ENCODE assay signal across 22 mouse cellular contexts in the genomic region with DNA sequence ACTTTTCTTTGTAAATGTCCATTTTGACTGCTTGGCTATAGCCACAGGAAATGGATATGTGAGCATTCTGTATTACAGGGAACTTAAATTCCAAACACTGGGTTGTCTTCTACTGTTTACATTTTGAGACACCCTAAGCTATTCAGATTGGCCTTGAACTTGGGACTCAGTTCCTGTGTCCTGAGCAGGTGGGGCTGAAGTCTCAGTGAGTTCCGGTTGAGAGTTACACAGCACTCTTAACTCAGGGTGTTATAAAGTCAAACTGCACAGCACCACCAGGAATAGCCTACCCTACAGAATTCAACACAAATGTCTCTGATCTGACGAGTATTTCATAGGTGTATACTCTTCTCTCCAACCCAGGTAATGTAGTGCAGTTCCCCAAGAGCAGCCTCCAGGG. TPM values are rescaled to one million over a fixed set of nuclear protein-coding genes. Genes with fewer than 3 reads are reported as not detected.
DNase-seq lines count a peak whose midpoint lies in the region; ATAC-seq and TF ChIP-seq lines count a peak whose summit lies in the region.
"Had no signal": no experiment of that assay in that cellular context is flagged by ENCODE, and none has a peak within 500 bp of the region (broad histone marks: within the 10 kb centered on the region; RNA-seq: fewer than 3 reads in every experiment).

No protein-coding gene starts in this region.

- no peak overlapping the region for H3K4me3 ChIP-seq in liver, adult 2 months (ENCODE audit: insufficient read depth, low read depth, low read length)
- no peak overlapping the region for H3K4me3 ChIP-seq in liver, embryonic 12.5 days
- no peak overlapping the region for H3K4me3 ChIP-seq in intestine, embryonic 16.5 days (ENCODE audit: low read length)
- H3K4me3 ChIP-seq: embryonic facial prominence, embryonic 10.5 days; embryonic facial prominence, embryonic 12.5 days; forebrain, embryonic 13.5 days; forebrain, embryonic 15.5 days had no signal

- H3K79me2 ChIP-seq in liver, adult 2 months (ENCODE audit: control insufficient read depth, insufficient read depth, low read length): no peaks in the 10 kb centered on the region

- TF ChIP-seq CTCF in liver, adult 2 months (IDR thresholded peaks at IDR 0.05; ENCODE audit: low read depth, low read length): no peak

- no peak for TF ChIP-seq POLR2A in liver, adult 2 months (IDR thresholded peaks at IDR 0.05; ENCODE audit: extremely low read depth, insufficient read depth, low read length)

- H3K36me3 ChIP-seq in liver, adult 2 months (ENCODE audit: control insufficient read depth, insufficient read depth, low read length): peaks cover 7% of the 10 kb centered on the region; the same call in 1 of the 2 replicates
- peaks cover 19% of the 10 kb centered on the region for H3K36me3 ChIP-seq in liver, embryonic 12.5 days
- H3K36me3 ChIP-seq in intestine, embryonic 16.5 days (ENCODE audit: control insufficient read depth, insufficient read depth, low read length): no peaks in the 10 kb centered on the region

- DNase-seq in liver, adult 2 months (ENCODE audit: extremely low read depth, low read depth, low spot score): peak; percentile 7
- DNase-seq in large intestine, adult 2 months (ENCODE audit: low read depth, low spot score): peak; percentile 39
- no peak for DNase-seq in adrenal gland, postnatal 10 days
- no peak for DNase-seq in cerebellum, adult 11 months
- DNase-seq: cerebellum, adult 11-12 months had no signal

- no peak overlapping the region for H3K27ac ChIP-seq in liver, adult 2 months (replicated peaks; ENCODE audit: insufficient read depth, low read depth, low read length)
- H3K27ac ChIP-seq in liver, embryonic 12.5 days: no peak overlapping the region
- H3K27ac ChIP-seq in intestine, embryonic 16.5 days (ENCODE audit: low read length): peak overlapping the region; percentile 38
- H3K27ac ChIP-seq: embryonic facial prominence, embryonic 10.5 days; embryonic facial prominence, embryonic 12.5 days; forebrain, embryonic 13.5 days; forebrain, embryonic 15.5 days had no signal

- no peaks in the 10 kb centered on the region for H3K4me1 ChIP-seq in liver, adult 2 months (ENCODE audit: control insufficient read depth, insufficient read depth, low read length)
- no peaks in the 10 kb centered on the region for H3K4me1 ChIP-seq in liver, embryonic 12.5 days
- peaks cover 11% of the 10 kb centered on the region; the same call in 1 of the 2 replicates for H3K4me1 ChIP-seq in intestine, embryonic 16.5 days (ENCODE audit: control insufficient read depth, insufficient read depth, low read length)
- H3K4me1 ChIP-seq: forebrain, embryonic 13.5 days; forebrain, embryonic 15.5 days had no signal

- no peaks in the 10 kb centered on the region for H3K9me3 ChIP-seq in liver, embryonic 12.5 days (replicated peaks)
- H3K9me3 ChIP-seq in intestine, embryonic 16.5 days (ENCODE audit: control insufficient read depth, low read length): no peaks in the 10 kb centered on the region
- H3K9me3 ChIP-seq: embryonic facial prominence, embryonic 10.5 days; embryonic facial prominence, embryonic 12.5 days; forebrain, embryonic 13.5 days; forebrain, embryonic 15.5 days; G1E had no signal

- no peaks in the 10 kb centered on the region for H3K27me3 ChIP-seq in liver, adult 2 months (ENCODE audit: control insufficient read depth, insufficient read depth, low read length)
- no peaks in the 10 kb centered on the region for H3K27me3 ChIP-seq in liver, embryonic 12.5 days (replicated peaks)
- H3K27me3 ChIP-seq in intestine, embryonic 16.5 days (replicated peaks; ENCODE audit: control insufficient read depth, insufficient read depth, low read length): no peaks in the 10 kb centered on the region
- H3K27me3 ChIP-seq: CH12.LX; embryonic facial prominence, embryonic 12.5 days; forebrain, embryonic 13.5 days; forebrain, embryonic 15.5 days; Patski had no signal

- WGBS in liver, adult 2 months: 71% methylated on average over 2 of the region's 2 CpGs
- WGBS in liver, embryonic 12.5 days (ENCODE audit: insufficient replicate concordance): 80% methylated on average over 2 of the region's 2 CpGs
- WGBS in intestine, embryonic 16.5 days: 71% methylated on average over 2 of the region's 2 CpGs
- 38% methylated on average over 2 of the region's 2 CpGs for WGBS in large intestine, adult 2 months

- no peak overlapping the region for H3K9ac ChIP-seq in liver, adult 2 months (ENCODE audit: low read depth, low read length)
- H3K9ac ChIP-seq in liver, embryonic 12.5 days: no peak overlapping the region
- no peak overlapping the region for H3K9ac ChIP-seq in intestine, embryonic 16.5 days (ENCODE audit: low read depth, low read length)
- H3K9ac ChIP-seq: embryonic facial prominence, embryonic 12.5 days; forebrain, embryonic 13.5 days; forebrain, embryonic 15.5 days; forebrain, postnatal 0 days had no signal

- H3K4me2 ChIP-seq in liver, embryonic 12.5 days: no peak overlapping the region
- H3K4me2 ChIP-seq in intestine, embryonic 16.5 days (ENCODE audit: low read depth, low read length): no peak overlapping the region
- H3K4me2 ChIP-seq: embryonic facial prominence, embryonic 12.5 days; forebrain, embryonic 13.5 days; forebrain, embryonic 15.5 days had no signal

- no peak for ATAC-seq in liver, embryonic 12.5 days
- peak; percentile 71 for ATAC-seq in intestine, embryonic 16.5 days
- ATAC-seq: activated CD4-positive, CD25-positive, alpha-beta regulatory T cell, adult 4 months; CD4-positive, CD25-positive, alpha-beta regulatory T cell, adult 4 months; Patski had no signal

RNA-seq across cellular contexts. Expression of a gene that starts 8.2 kb away (rescaled TPM):
- total RNA-seq in liver, adult 2 months (2014; rRNA removed): not detected in 2 replicates
- not detected in 2 replicates for polyA plus RNA-seq in liver, adult 2 months (2012; rRNA removed)
- polyA plus RNA-seq in liver, embryonic 12.5 days (2016; fragmentation: Nextera tagmentation; extraction: Ambion mirVana): not detected in 2 replicates
- polyA plus RNA-seq in intestine, embryonic 16.5 days (2015; fragmentation: Nextera tagmentation; extraction: Ambion mirVana): 0.22 and 0.43 TPM in 2 replicates
- polyA plus RNA-seq in large intestine, adult 2 months (2012; rRNA removed): 1.6 and 2.1 TPM in 2 replicates
- total RNA-seq in adrenal gland, postnatal 10 days (2021): not detected
- total RNA-seq: adrenal gland, adult 8-10 months; adrenal gland, postnatal 25 days; adrenal gland, postnatal 4 days; forebrain, postnatal 0 days; G1E had no signal
- polyA plus RNA-seq: cerebellum, adult 2 months; embryonic facial prominence, embryonic 12.5 days; forebrain, embryonic 11.5 days; forebrain, embryonic 13.5 days; G1E had no signal

RNA-seq across cellular contexts. Expression of a gene that starts 48.0 kb away (rescaled TPM):
- total RNA-seq in liver, adult 2 months (2014; rRNA removed): 0.09 and 0.13 TPM in 2 replicates
- polyA plus RNA-seq in liver, adult 2 months (2012; rRNA removed): 0.06 TPM in 1 of 2 replicates, not detected in the other
- not detected in 2 replicates for polyA plus RNA-seq in liver, embryonic 12.5 days (2016; fragmentation: Nextera tagmentation; extraction: Ambion mirVana)
- 5.3 and 5.8 TPM in 2 replicates for polyA plus RNA-seq in intestine, embryonic 16.5 days (2015; fragmentation: Nextera tagmentation; extraction: Ambion mirVana)
- 6.0 and 9.0 TPM in 2 replicates for polyA plus RNA-seq in large intestine, adult 2 months (2012; rRNA removed)
- 10 to 100 TPM in 1 of 2 experiments, 1 to 10 TPM in 1; 7.4 to 11.6 TPM for total RNA-seq in adrenal gland, postnatal 10 days (2021)
- total RNA-seq: CH12.LX had no signal
- polyA plus RNA-seq: activated CD4-positive, CD25-positive, alpha-beta regulatory T cell, adult 4 months; CD4-positive, CD25-positive, alpha-beta regulatory T cell, adult 4 months had no signal

Comparison
In these comparisons a context has a peak if more than half of its experiments do, and no peak if none do; other contexts are left out.
1. DNase-seq: peak in liver, adult 2 months (single experiment) and large intestine, adult 2 months (single experiment); none in adrenal gland, postnatal 10 days (single experiment) and cerebellum, adult 11 months (single experiment).